Mouse (Mus musculus): ENCODE results near the gene Klrk1.
"Not testable (repeated sequence)": the region's sequence is repeated elsewhere in the genome, so short reads cannot be mapped to it uniquely, and the experiment has no call there.

The Klrk1 gene

DNA sequence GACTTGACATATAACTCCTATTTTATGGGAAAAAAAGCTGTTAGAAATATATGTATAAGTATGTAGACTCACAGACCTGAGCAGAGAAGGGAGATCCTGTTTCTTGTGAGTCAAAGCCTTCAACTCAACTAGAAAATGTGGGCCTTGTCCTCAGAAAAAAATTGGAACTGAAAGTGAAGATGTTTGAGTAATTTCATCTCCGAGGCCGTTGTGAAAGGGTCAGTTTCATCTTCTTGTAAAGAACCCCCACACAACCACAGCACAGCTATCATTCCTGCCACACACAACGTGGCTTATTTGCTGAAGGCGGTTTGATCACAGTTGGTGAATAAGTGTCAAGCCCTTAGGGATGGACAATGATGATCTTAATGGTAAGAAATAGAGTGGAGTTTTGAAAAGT is at the start of gene Klrk1:
Gene Klrk1 (minus strand): TSS at position 130 of the 400 bp plus-strand sequence.
- DNase-seq (ENCODE audit: low read depth, low spot score), result no peak

DNA sequence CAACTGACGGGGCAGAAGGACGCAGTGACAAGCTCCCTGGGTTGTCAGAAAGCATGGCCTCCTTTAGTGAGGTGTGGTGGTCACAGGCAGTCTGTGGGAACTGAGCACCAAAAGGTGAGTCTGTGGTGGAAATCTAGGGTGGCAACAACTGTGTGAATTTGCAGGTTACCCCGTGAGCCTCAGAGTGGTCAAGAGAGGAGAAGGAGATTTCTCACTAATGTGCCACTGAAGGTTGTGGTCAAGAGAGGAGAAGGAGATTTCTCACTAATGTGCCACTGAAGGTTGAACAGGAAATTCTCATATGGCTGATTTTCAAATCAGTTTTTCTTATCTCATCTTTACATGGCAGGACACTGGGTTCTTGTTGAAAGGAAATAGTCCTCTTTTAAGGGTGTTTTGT is 37.6 kb upstream of the Klrk1 start:
- not testable (repeated sequence) for DNase-seq (ENCODE audit: low read depth, low spot score)

DNA sequence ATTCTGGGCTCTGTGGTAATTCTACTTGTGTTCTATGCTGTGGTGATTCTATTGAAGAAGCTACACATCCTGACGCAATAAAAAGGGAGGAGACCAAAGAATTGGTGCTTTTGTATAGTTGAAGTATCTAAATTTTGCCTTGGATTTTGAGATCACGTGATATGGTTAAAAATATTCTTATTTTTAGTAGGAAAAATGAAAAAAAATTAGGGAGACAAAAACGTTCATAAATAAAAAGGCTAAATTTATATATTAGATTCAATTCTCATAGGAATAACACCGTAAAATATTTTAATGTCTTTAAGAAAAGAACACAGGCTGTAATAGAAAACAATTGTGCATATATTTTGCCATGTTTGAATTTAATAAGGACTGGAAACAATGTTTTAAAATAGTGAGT is 36.9 kb upstream of the Klrk1 start, which contains the start of gene Klrc2:
Gene Klrc2 (minus strand): TSS at position 101 of the 400 bp plus-strand sequence.
- not testable (repeated sequence) for DNase-seq (ENCODE audit: low read depth, low spot score)

DNA sequence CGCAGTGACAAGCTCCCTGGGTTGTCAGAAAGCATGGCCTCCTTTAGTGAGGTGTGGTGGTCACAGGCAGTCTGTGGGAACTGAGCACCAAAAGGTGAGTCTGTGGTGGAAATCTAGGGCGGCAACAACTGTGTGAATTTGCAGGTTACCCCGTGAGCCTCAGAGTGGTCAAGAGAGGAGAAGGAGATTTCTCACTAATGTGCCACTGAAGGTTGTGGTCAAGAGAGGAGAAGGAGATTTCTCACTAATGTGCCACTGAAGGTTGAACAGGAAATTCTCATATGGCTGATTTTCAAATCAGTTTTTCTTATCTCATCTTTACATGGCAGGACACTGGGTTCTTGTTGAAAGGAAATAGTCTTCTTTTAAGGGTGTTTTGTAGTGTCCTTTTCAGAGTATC is 20.4 kb upstream of the Klrk1 start:
- not testable (repeated sequence) for DNase-seq (ENCODE audit: low read depth, low spot score)

DNA sequence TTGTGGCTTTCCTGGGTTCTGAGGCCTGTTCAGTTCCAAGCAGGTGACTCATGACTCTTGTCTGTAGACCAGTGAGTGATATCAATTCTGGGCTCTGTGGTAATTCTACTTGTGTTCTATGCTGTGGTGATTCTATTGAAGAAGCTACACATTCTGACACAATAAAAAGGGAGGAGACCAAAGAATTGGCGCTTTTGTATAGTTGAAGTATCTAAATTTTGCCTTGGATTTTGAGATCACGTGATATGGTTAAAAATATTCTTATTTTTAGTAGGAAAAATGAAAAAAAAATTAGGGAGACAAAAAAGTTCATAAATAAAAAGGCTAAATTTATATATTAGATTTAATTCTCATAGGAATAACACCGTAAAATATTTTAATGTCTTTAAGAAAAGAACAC is 19.6 kb upstream of the Klrk1 start, which contains the start of gene Klrc3:
Gene Klrc3 (minus strand): TSS at position 101 of the 400 bp plus-strand sequence.
- not testable (repeated sequence) for DNase-seq (ENCODE audit: low read depth, low spot score)

GRCm38 (mm10) chr6:129631046-129631445 is 7.4 kb upstream of the Klrk1 start:
- not testable (repeated sequence) for DNase-seq (ENCODE audit: low read depth, low spot score)

DNA sequence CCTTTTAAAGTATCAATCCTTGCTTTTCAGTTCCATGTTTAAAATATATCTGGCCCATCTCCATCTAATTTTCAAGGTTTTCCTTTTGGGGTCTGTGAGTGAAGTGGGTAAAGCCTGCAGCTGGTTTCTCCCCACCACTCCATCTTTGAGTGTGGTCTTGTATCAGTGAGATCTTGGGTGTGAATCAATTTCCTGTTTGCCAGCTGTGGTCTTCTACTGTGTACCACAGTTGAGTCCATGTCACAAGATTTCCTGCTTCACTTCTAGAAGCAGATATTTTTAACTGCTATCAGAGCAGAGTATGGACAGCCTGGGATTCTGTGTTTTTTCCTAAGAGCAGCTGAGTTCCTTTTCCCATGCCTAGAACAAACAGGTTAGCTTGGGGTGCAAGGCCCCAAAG is 15.3 kb downstream of the Klrk1 start:
- no peak for DNase-seq (ENCODE audit: low read depth, low spot score)

DNA sequence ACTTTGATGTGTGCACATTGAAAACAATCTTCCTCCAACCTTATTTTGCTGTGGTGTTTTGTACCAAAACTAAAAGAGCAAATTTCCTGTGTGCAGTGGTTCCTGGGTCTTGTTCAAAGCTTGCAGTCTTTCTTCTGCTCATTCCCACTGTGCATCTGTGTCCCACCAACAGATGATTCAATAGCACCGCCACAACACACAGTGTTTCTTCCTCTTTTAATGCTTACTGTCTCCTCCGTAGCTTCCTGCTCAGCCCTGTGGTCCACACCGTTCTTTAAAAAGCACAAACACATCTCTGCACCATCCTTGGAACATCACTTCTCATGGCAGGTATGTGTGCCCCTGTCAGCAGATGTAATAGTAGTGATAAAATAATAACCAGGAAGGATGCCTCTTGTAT is 32.2 kb downstream of the Klrk1 start, which contains the start of gene Klrd1:
Gene Klrd1 (plus strand): TSS at position 275 of the 400 bp plus-strand sequence.
- DNase-seq (ENCODE audit: low read depth, low spot score), result no peak

GRCm38 (mm10) chr6:129583014-129583413 is 40.6 kb downstream of the Klrk1 start:
- no peak for DNase-seq (ENCODE audit: low read depth, low spot score)

DNA sequence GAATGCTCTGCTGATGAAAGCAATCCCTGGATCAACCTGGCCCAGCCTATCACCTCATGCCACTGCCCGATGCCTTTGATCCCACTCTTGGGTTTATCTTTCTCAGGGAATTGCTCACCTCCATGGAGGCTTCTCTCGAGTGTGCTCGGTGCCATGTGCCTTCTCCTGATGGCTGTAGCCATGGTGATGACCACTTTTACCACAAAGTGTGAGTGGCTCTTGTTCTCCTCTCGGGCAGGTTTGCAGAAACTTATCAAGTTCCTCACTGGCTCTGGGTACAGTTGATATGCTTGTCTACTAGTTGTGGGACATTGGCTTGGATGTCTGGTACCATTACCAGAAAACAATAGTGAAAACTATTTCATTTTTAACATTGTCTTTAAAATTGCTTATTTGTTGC is 41.8 kb downstream of the Klrk1 start:
- no peak for DNase-seq (ENCODE audit: low read depth, low spot score)

DNA sequence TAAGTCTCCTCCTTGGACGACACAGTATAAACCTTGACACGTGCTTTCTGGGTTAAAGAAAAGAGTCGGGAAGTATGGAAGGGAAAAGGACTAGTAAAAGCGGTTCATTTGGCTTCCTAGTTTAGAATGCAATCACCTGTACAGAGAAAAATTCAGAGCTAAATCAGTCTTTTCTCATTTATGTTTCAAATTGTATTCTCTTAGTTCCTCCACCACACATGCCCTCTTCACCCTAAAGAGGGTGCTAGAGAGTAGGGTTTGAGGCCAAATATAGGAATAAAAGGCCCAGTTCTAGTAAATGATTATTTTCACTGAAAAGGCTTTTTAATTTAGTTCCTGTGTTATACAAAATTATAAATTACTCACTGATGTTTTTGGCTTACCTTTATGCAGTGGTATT is 42.4 kb downstream of the Klrk1 start:
- DNase-seq (ENCODE audit: low read depth, low spot score), result no peak

- DNase-seq (ENCODE audit: low read depth, low spot score), result no peak
These were observed 46.1 kb downstream of the Klrk1 start, which contains the start of gene Klre1 for GRCm38 (mm10) chr6:129577605-129578004. Gene Klre1, plus strand, starts transcription at chr6:129577905.

DNA sequence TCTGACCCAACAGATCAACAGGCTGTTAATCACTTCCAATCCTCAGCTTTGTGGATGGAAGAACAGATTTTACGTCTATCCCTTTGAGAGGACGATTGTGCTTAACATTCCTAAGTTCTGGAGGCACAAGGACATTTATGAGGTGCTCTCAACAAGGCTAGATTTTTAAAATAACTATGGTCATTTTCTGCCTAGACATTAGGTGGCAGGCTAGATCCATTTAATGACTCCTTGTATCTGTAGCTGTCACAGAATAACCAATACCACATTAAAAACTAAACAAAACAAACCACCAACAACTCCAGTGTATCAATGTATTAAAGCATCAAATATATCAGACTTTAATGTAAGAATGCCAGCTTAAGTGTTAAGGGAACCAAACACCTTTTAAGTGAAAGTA is 48.3 kb downstream of the Klrk1 start:
- no peak for DNase-seq (ENCODE audit: low read depth, low spot score)

GRCm38 (mm10) chr6:129565257-129565656 is 58.4 kb downstream of the Klrk1 start:
- DNase-seq (ENCODE audit: low read depth, low spot score), result no peak
